Mouse (Mus musculus) embryonic facial prominence, embryonic 11.5 days (tissue): ENCODE data around the gene Bmp4. TPM values are rescaled to one million over a fixed set of nuclear protein-coding genes. Genes with fewer than 3 reads are reported as not detected.

Source experiments
- ATAC-seq: fragments of 200-750 bp; cut with Nextera tagmentation; replicated peaks from 2 replicates; pipeline ENCODE4 v1.8.0; 2017; ENCODE audit warnings: low read depth; ENCODE audit not compliant: insufficient number of reproducible peaks, low FRiP score, low TSS enrichment
- DNase-seq: peaks from one replicate; pipeline ENCODE4 v3.0.0-alpha.2; 2015; ENCODE audit warnings: low spot score
- H3K27ac ChIP-seq: fragments of 300-500 bp; sonication (generic); replicated peaks from 2 replicates; pipeline ENCODE4 v1.5.1; 2014; ENCODE audit warnings: mild to moderate bottlenecking, low read depth, low read length, control low read depth
- H3K27me3 ChIP-seq: fragments of 300-500 bp; sonication (generic); 2 replicates; pipeline ENCODE4 v1.6.1; 2014; ENCODE audit warnings: mild to moderate bottlenecking, low read length, moderate library complexity, mixed read lengths; ENCODE audit not compliant: control insufficient read depth, insufficient read depth
- H3K36me3 ChIP-seq: fragments of 300-500 bp; sonication (generic); replicated peaks from 2 replicates; pipeline ENCODE4 v1.6.1; 2014; ENCODE audit warnings: low read depth, mild to moderate bottlenecking, low read length, moderate library complexity, mixed read lengths; ENCODE audit not compliant: control insufficient read depth, insufficient read depth
- H3K4me1 ChIP-seq: fragments of 300-500 bp; sonication (generic); 2 replicates; pipeline ENCODE4 v1.6.1; 2014; ENCODE audit warnings: low read length, mixed read lengths; ENCODE audit not compliant: control insufficient read depth, insufficient read depth
- H3K4me2 ChIP-seq: fragments of 300-500 bp; sonication (generic); 2 replicates; pipeline ENCODE4 v1.6.1; 2014; ENCODE audit warnings: low read depth, mild to moderate bottlenecking, control low read depth, low read length, moderate library complexity
- H3K4me3 ChIP-seq: fragments of 300-500 bp; sonication (generic); 2 replicates; pipeline ENCODE4 v1.5.1; 2014; ENCODE audit warnings: low read depth, low read length, control low read depth
- H3K9ac ChIP-seq: fragments of 300-500 bp; sonication (generic); replicated peaks from 2 replicates; pipeline ENCODE4 v1.6.1; 2014; ENCODE audit warnings: mild to moderate bottlenecking, control low read depth, low read length
- H3K9me3 ChIP-seq: fragments of 300-500 bp; sonication (generic); replicated peaks from 2 replicates; pipeline ENCODE4 v1.6.1; 2016; ENCODE audit warnings: mild to moderate bottlenecking, low read length, inconsistent platforms, mixed read lengths; ENCODE audit not compliant: control insufficient read depth
- WGBS: fragments of 180-500 bp; shearing (Covaris S2); extraction: QIAGEN DNeasy Blood & Tissue Kit; methylation state at CpG from one replicate; pipeline ENCODE4 v1.1.7; 2014; 5-methylcytosine and 5-hydroxymethylcytosine counted together
- polyA plus RNA-seq: library from polyadenylated mRNA; unstranded; fragments of >200 nt; fragmentation: Nextera tagmentation; extraction: Ambion mirVana; gene quantifications from 2 replicates; pipeline ENCODE4 v1.2.1, GENCODE M21; 2014

Gene Bmp4
- 19.5 and 34.6 TPM in 2 replicates for polyA plus RNA-seq

DNA sequence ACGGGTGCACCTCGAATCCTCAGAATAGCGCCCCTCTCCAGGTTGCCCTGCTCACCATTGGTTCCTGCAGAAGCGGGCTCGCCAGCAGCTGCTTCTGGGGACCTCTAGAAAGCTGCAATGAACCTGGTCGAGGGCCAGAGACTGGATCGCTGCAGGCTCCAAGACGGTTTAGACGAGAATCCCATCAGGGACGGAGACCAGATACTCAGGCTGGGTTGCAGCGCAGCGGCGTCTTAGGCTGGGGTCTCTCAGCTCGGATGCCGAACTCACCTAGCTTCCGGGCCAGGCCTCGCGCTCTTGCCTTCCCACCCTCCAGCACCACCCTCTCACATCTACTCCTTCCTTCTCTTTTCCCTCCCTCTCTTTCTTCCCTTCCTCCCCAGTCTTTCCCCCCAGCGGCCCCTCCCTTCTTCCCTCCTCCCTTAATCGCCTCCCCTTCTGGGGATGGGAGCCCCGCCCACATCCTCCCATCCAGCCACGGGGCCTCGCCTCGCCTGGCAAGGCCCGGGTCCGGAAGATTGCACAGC is at the start of gene Bmp4:
TSS of gene Bmp4 (minus strand) at position 421 of the 527 bp plus-strand sequence.
- peaks cover 11% of the 10 kb centered on the region for H3K27me3 ChIP-seq
- no peak; the same call in 1 of the 2 replicates for ATAC-seq
- peak within 1 kb of the TSS; percentile 53 for H3K4me3 ChIP-seq

DNA sequence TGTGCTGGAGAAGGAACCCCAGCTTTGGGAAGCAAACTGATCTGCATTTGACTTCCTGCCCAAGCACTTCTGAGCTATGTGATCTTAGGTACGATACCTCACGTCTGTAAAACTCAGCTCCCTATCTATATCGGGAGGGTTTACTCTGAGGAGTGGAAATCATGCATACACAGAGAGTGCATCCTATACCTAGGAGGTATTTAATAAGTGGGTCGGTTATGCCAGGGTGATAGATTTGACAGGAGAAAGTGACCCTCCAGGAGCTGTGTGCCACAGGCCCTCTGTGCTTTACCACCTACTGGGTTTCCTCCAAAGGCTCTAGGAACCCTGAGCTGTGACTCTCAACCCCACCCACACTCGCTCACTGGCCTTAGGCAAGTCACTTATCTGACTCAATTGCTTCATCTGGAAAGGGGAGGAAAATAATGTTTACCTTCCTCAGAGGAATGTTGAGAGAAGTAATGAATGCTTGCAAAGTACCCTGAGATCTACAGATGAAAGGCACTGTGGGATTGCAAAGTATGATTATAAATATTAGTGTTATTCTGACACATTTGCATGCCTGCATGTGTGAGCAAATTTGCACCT is 49.1 kb upstream of the Bmp4 start:
- H3K27me3 ChIP-seq, result no peaks in the 10 kb centered on the region
- no peaks in the 10 kb centered on the region for H3K36me3 ChIP-seq
- H3K4me3 ChIP-seq, result no peak overlapping the region
- no peaks in the 10 kb centered on the region for H3K9me3 ChIP-seq
- H3K4me1 ChIP-seq, result no peaks in the 10 kb centered on the region
- 85% methylated on average over 5 of the region's 5 CpGs for WGBS
- no peak overlapping the region for H3K4me2 ChIP-seq
- H3K9ac ChIP-seq, result no peak overlapping the region
- no peak overlapping the region for H3K27ac ChIP-seq
- DNase-seq (no peak), ATAC-seq (no peak)

More for the DNA sequence above, at the start of gene Bmp4:
- DNase-seq, result peak; percentile 75
- Histone ChIP-seq H3K9ac (peak within 1 kb of the TSS; percentile 46), H3K27ac (no peak within 1 kb of the TSS), H3K36me3 (no peaks in the 10 kb centered on the region), H3K9me3 (no peaks in the 10 kb centered on the region), H3K4me2 (peak within 1 kb of the TSS; percentile 28), H3K4me1 (no peaks in the 10 kb centered on the region)
- under 1% methylated on average over 26 of the region's 26 CpGs for WGBS

DNA sequence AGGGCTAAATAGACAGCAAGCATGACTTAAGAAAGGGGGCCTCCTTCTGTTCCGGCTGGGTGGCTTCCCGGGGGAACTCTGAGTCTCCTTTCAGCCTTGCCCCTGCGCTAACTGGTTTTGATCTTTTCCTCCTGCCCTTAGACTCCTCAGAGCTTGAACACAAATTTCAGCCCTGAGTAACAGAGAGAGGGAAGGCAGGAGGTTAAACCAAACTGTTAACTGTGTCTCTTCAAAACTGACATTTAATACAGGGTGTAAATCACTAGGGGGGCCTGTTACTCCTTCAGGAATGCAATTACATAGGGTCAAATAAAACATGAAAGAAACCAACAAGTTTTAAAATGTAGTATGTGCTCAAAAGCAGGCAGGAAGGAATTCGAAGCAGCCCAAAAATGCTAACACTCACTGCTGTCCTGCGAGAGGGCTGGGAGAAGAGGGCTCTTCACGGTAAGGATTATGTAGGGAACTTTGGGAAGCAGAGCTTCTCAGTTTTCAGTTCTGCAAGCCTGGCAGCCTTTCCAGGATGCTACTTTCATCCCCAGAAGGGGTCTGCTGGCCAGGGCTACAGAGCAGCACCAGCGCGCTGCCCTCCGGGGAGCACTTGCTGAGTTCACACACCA is 46.1 kb upstream of the Bmp4 start:
- no peaks in the 10 kb centered on the region for H3K27me3 ChIP-seq
- no peak overlapping the region for H3K4me3 ChIP-seq
- no peak overlapping the region for H3K9ac ChIP-seq
- no peaks in the 10 kb centered on the region for H3K36me3 ChIP-seq
- DNase-seq, result peak; percentile 52
- no peak overlapping the region; the same call in 1 of the 2 replicates for H3K4me2 ChIP-seq
- 11% methylated on average over 9 of the region's 9 CpGs for WGBS
- ATAC-seq, result no peak
- H3K4me1 ChIP-seq, result no peaks in the 10 kb centered on the region
- H3K27ac ChIP-seq, result 0 out of 2 replicates have a peak overlapping the region, but pooled peaks have one; percentile 9
- no peaks in the 10 kb centered on the region for H3K9me3 ChIP-seq

DNA sequence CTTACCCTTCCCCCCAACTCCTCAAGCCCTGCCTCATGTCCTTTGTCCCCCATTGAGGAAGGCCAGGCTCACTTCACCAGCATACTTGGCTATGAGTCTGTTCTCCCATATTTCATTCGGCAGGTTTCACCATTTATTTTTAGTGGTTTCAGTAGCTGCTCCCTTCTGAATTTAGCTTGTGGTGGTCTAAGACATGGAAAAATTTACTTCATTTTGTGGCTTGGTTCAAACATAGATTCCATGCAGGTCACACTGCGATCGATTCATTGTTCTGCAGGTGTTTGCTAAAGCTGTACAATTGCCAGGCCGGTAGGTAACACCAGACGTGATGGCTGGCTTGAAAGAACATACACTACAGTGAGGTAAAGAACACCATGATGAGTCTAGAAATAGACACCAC is 39.8 kb upstream of the Bmp4 start:
- Histone ChIP-seq H3K27me3 (no peaks in the 10 kb centered on the region), H3K9me3 (no peaks in the 10 kb centered on the region), H3K9ac (no peak overlapping the region), H3K27ac (no peak overlapping the region), H3K36me3 (no peaks in the 10 kb centered on the region), H3K4me1 (no peaks in the 10 kb centered on the region), H3K4me2 (no peak overlapping the region), H3K4me3 (no peak overlapping the region)
- ATAC-seq, result no peak
- DNase-seq, result no peak
- WGBS, result 93% methylated on average over 5 of the region's 5 CpGs

DNA sequence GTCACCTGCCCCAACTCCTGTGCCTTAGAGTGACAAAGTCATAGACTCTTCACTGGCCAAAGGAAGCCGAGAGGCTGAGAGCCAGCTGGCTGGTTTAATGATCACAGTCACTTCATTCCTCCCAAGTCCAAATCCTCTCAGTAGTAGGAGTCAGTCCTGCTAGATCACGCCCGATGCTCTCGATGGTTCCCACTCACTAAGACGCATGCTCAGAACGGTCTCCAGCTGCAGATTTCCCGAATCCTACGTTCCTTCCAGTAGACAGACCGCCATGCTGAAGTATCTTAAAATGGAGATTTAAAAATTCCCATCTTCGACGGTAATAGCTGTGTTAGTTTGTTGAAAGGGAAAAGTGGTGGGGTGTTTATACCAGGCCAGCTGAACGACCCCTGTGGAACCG is 36.8 kb upstream of the Bmp4 start:
- Histone ChIP-seq H3K9ac (no peak overlapping the region), H3K4me3 (no peak overlapping the region), H3K4me2 (no peak overlapping the region), H3K27me3 (no peaks in the 10 kb centered on the region), H3K9me3 (no peaks in the 10 kb centered on the region), H3K36me3 (no peaks in the 10 kb centered on the region), H3K27ac (no peak overlapping the region), H3K4me1 (no peaks in the 10 kb centered on the region)
- WGBS, result 93% methylated on average over 13 of the region's 13 CpGs
- DNase-seq (no peak), ATAC-seq (no peak)

DNA sequence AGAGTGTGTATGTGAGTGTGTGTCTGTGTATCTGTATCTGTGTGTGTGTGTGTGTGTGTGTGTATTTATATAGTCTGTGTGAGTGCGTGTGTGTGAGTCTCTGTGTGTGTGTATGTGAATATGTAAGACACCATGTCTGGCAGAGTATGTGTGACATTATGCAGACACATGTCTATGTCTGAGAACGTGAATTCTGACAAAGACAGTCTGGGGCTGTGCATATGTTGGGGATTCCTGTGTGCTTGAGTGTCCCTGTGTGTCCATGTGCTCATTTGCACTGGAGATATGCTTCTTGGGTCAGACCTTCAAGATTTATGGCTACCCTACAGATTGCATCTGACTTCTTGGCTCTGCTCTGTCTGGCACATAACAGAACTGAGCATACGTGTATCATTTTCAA is 31.4 kb upstream of the Bmp4 start:
- no peak for DNase-seq
- no peaks in the 10 kb centered on the region for H3K9me3 ChIP-seq
- H3K4me1 ChIP-seq, result no peaks in the 10 kb centered on the region
- H3K27ac ChIP-seq, result no peak overlapping the region
- H3K4me3 ChIP-seq, result no peak overlapping the region
- no peak for ATAC-seq
- no peak overlapping the region for H3K9ac ChIP-seq
- H3K36me3 ChIP-seq, result no peaks in the 10 kb centered on the region
- H3K27me3 ChIP-seq, result no peaks in the 10 kb centered on the region
- 90% methylated on average over 3 of the region's 3 CpGs for WGBS
- H3K4me2 ChIP-seq, result no peak overlapping the region

DNA sequence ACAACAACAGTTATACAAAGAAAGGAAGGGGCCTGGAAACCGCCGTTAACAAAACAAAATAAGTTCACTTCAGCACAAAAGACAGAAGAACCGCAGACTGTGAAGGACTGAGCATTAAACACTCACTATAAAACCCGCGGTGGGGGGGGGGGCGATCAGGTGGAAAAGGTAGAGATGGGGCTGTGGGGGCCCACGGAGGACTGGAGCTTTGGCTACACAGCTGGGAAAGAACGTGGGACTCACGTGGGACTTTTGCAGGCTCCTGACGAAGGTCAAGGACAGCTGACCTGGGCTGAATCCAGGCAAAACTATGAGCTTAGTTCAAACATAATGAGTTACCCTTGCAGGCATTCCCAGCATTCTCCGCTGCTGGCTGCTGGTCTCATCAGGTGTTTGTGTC is 28.8 kb upstream of the Bmp4 start:
- Histone ChIP-seq H3K4me2 (no peak overlapping the region), H3K27me3 (no peaks in the 10 kb centered on the region), H3K4me1 (no peaks in the 10 kb centered on the region), H3K9ac (no peak overlapping the region), H3K27ac (no peak overlapping the region), H3K9me3 (no peaks in the 10 kb centered on the region), H3K36me3 (no peaks in the 10 kb centered on the region), H3K4me3 (no peak overlapping the region)
- 45% methylated on average over 11 of the region's 11 CpGs for WGBS
- no peak for DNase-seq
- no peak for ATAC-seq

DNA sequence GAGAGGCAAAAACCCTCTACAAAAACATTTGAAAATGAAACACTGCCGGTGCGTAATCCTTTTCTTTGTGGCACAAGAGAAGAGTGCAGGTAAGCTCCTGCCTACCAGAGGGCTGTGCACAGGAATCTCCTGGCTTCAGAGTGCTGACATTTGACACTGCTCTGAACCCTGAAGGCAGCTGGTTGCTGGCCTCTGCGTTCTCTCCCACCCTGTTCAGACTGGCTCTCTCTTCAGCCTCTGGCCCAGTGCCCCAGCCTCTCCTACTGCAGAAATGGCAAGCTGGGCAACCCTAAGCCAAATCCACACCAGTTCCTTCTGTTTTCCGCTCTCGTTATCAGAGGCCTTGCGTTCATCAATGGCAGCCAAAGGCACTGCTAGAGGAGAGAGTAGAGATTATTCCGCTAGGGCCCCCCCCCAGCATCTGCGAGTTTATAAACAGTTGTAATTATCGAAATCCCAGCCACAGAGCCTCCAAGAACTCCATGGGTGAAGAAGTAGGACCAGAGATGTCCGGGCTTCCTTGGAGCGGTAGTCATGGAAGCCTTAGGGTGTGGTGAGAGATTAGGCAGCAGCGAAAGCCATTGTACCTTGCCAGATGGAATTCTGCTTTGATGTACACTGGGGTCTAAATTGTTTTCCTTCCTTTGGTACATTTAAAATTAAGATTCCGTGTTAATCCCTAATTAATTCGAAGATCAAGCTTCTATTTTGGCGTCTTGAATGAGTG is 28.1 kb upstream of the Bmp4 start:
- Histone ChIP-seq H3K9ac (no peak overlapping the region), H3K36me3 (no peaks in the 10 kb centered on the region), H3K27ac (no peak overlapping the region), H3K9me3 (no peaks in the 10 kb centered on the region), H3K4me2 (no peak overlapping the region), H3K27me3 (no peaks in the 10 kb centered on the region), H3K4me1 (no peaks in the 10 kb centered on the region), H3K4me3 (no peak overlapping the region)
- DNase-seq, result no peak
- WGBS, result 59% methylated on average over 15 of the region's 15 CpGs
- ATAC-seq, result no peak
